Mouse (Mus musculus) A20 (cell line): Measurements from ENCODE around the gene Xpo5.
A peak's percentile ranks its signal among the peaks of the same experiment; 100 is the strongest.

Experiments
- DNase-seq: peaks from one replicate; pipeline ENCODE4 v3.0.0-alpha.2; 2011; ENCODE audit warnings: low read depth, low spot score

The Xpo5 gene

DNA sequence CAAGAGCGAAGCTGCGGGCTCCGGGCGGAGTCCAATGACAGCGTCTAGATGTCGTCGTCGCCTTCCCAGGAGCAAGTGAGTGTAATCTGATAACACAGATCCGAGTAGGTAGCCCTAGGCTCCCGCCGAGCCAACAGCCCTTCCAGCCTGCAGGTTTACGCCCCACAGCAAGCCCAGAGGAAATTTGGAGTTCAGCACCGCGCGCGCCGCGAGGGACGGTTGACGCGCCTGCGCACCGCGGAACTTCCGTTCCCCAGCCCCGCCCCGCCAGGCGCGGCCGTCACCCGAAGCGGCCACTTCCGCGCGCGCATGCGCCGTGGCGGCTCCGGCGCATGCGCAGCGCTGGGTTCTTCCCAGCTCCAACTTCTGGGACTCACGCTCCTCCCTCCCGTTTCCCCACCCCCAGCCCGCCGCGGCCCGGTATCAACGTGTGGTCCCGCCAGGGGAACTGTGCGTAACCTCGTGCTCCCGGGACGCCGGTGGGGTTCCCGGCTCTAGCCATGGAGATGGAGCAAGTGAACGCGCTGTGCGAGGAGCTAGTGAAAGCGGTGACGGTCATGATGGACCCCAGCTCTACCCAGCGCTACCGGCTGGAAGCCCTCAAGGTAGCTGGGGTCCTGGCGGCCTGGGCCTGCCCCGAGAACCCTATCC, at the start of gene Xpo5, which contains the start of gene Polh:
Gene Xpo5, plus strand, starts transcription at position 362 of the 651 bp plus-strand sequence.
Gene Polh, minus strand, starts transcription at position 225 of the 651 bp plus-strand sequence.
- peak; percentile 96 for DNase-seq

DNA sequence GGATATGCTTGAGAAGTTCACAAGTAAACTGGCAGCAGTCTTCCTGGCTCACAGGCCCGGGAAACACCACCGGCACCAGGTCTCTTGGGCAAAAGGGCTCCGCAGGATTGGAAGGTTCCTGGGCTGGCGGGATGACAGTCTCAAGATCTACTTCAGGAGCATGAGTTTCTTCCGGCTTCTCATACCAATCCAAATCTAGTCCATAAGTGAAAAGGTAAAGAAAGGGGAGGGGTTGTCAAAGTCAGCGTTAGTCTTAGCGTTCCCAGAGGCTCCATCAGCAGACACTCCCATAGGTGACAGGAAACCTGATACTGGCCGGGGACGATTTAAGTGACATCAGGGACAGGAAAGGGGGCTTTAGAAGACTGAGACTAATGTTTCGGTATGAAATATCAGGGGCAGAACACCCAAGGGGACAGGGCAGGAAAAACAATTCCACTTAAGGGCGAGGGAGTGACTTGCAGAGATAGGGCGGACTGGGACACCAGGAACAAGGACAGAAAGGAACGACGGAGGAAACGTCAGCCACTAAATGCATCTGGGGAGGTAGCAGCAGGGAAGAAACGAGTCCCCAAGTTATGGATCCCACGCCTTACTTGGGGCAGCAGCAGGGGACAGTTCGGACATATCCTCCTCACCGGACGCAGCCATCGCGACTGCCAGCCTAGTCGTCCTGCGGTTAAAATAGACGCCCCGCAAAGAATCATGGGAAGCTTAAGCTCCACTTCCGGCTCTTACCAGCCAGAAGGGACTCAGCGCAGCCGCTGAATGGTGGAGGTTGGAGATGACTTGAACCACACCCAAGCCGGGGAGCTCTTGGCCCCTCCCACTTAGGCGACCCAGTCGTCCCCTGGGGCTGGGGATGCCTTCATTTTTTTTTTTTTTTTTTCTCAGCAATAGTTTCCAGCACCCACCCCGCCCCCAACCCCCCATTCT, 49.5 kb upstream of the Xpo5 start, which contains the start of gene Mad2l1bp:
Gene Mad2l1bp, minus strand, starts transcription at position 707 of the 936 bp plus-strand sequence.
- DNase-seq, result peak; percentile 97

DNA sequence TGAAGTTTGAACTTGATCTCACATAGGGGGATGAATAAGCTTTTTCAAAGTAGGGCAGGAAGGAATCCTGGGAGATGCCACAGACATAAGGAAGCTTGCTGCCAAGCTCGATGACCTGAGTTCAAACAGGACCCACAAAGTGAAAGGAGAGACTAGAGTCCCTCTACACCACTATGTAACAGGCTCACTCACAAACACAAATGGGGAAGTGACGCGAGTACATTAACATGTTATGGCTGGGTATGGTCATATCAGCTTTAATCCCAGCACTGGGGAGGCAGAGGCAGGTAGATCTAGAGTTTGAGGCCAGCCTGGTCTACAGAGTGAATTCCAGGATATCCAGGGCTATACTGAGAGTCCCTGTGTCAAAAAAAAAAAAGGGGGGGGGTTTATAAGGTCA, 48.2 kb upstream of the Xpo5 start:
- no peak for DNase-seq

DNA sequence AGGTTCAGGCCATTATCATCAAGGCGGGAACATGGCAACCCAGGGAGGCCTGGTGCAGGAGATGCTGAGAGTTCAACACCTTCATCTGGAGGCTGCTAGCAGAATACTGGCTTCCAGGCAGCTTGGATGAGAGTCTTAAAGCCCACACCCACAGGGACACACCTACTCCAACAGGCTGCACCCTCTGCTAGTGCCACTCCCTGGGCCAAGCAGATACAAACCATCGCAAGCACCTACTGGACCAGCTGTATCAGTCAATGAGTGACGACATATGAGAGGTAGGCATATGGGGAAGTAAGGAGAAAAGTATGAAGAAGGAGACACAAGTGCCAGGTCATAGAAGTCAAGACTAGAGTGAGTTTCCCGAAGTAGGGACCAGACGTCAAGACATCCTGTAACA, 45.9 kb upstream of the Xpo5 start:
- DNase-seq, result no peak

DNA sequence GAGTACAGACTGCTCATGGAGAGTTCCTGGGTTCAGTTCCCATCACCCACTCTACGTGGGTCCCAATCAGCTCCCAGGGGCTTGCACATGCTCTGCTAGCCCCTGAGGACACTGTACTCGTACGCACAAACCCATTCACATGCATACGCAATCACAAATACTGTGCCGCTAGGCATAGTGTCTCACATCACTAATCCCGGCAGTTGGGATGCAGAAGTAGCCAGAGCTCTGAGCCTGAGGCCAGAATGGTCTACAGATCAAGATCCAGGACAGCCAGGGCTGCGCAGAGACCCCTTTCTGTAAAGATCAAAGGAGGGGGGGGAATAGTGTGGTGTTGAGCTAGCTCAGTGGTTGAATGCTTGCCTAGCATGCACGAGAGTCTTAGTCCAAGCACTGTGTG, 45.5 kb upstream of the Xpo5 start:
- DNase-seq, result no peak

DNA sequence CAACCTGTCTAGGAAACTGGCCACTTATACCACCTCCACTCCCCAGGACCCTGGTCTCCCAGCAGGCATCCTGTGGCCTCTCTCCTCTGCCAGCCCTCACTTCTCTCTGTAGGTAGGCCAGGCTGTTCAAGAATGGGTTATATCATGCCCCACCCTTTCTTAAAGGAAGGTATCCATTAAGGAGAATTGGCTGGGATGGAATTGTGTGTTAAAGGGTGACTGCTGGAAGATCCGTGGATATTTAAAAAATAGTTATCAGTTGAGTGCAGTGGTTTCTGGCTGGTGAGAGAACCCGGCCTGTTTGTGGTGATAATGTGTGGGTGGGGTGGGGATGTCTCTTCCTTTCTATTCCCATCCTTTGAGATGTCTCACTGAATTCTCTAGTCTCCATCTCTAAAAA, 43.3 kb upstream of the Xpo5 start:
- DNase-seq, result no peak

DNA sequence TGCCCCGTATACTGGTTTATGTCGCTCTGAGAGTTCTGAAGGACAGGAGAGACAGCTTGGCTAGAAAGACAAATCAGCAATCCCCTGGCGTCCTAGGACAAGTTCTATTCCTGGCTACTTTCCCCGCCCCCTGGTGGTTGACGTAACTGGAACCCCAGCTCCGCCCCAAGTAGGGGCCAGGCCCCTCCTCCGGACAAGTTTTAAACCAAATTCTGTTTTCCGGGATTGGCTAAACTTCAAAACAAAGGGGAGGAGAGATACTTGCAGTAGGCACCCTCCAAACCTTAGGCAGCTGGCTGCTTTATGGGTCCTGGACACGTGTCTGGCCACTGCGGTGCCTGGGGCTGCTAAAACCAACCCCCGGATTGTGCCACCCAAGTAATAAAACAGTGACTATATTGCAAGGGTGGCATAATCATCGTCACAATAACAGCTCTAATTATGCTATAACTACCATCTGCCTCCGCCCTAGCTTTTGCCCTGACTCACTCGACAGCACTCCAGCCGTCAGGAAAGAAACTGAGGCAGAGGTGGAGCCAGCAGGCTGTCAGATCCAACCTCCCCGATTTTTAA, 42.4 kb upstream of the Xpo5 start:
- peak; percentile 94 for DNase-seq

DNA sequence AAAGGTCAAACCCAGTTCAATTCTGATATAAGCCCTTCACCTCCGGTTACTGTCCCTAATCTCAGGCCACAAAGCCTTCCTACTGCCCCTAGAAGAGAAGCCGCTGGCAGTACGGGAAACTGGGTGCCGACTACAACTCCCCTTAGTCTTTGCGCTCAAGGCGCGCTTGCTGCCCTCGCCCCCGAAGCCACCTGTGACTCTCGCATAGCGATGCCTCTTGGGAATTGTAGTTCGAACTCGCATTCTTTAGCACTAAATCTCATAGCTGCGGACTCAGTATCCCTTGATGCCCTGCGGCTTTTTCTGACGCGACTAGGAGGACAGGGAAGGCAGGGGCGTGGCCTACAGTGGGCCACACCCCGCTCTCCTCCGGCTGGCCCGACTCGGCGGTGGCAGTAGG, 41.9 kb upstream of the Xpo5 start, which contains the start of gene Gtpbp2:
Gene Gtpbp2, plus strand, starts transcription at position 347 of the 400 bp plus-strand sequence.
- peak; percentile 99 for DNase-seq

DNA sequence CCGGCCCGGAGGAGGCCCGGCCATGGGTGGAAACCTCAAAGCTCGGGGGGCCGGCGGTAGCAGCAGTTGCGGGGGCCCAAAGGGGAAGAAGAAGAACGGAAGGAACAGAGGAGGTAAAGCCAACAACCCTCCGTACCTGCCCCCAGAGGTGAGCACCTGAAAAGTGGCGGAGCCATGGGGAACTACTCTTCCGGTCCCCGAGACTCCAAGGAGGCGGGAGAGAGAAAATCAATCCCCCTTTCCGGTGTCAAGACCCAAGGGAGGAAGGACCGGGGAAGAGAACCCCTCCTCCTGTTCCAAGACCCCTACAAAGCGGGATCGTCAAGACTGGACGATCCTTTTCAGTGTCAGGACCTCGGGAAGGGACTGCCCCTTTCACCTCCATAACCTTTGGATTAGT, 41.4 kb upstream of the Xpo5 start:
- no peak for DNase-seq

DNA sequence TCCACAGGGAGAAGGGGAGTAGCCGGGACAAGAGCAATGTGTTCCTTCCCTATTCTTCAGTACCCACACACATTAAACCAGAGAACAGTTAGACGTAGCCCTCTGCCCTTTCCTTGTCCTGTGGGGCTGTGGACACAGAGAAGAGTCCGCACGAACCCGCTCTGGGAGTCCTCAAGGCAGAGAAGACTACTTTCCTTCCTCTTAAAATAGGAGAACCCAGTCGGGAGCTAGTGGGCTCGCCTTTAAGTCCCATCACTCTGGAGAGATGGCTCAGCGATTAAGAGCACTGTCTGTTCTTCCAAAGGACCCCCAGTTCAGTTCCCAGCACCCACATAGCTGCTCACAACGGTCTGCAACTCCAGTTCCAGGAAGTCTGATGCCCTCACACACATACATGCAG, 40.9 kb upstream of the Xpo5 start:
- peak; percentile 22 for DNase-seq

DNA sequence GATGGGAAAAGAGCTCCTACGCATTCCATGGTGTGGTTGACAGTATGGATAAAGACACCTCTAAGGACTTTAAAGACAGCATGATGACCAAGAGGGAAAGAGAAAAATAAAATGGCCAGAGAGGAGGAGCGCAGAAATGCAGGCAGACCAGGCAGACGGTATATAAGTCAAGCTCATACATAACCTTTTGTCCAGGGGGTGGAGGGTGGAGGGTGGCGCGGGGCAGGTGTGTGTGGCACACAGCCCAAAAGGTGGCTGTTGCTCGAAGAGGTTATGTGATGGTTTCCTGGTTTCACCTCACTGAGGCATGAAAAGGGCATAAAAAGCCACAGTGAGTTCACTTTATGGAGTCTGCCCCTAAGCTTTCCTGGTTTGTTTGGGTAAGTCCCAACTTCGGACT, 40.0 kb upstream of the Xpo5 start:
- DNase-seq, result no peak

DNA sequence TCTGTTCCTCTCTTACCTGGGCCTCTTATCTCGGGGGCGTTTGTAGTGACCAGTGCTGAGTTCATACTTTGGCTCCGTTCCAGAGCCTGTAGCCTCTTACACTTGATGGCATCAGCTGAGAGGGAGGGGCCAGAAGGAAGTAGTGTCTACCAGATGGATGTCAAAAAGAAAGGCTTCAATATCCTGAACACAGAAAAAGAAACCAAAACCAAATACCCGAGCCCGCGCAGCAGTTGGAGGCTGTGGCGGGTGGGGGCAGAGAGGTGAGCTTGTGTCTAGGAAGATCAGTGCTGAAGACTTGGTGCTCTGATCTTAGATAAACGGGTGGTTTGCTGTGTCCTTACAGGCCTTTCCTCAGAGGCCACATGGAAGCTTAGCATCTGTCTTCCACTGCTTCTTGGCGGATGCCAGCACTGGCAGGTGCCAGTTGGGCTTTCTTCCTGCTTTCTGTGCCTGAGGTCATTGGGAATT, 39.6 kb upstream of the Xpo5 start:
- DNase-seq, result peak; percentile 81

DNA sequence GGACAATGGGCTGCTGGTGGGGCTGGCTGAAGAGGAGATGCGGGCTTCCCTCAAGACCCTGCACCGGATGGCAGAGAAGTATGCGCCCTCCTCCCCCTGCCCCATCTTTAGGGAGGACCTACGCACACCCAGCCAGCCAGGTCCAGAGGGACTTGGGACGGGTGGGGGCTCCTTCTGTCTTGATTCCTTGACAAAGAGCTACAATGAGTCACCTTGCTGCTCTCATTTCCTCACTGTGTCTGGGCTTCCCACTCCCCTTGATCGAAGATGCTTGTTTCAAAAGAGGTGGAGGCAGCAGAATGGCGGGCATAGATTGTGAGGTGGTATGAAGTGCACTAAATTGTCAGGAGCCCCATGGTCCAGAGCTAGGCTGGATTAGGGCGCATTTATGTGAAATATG, 38.3 kb upstream of the Xpo5 start:
- no peak for DNase-seq

DNA sequence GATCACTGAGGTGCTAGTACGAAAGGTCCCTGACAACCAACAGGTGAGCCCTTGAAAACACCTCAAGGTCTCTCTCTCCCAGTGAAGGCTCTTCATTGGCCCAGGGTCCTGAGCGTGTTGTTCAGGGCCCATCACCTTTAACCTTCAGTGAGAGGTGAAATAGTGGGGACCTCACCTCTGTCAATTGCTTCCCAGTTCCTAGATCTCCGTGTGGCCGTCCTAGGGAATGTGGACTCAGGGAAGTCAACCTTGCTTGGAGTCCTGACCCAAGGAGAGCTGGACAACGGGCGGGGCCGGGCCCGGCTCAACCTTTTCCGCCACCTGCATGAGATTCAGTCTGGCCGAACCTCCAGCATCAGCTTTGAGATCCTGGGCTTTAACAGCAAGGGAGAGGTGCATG, 37.8 kb upstream of the Xpo5 start:
- no peak for DNase-seq

DNA sequence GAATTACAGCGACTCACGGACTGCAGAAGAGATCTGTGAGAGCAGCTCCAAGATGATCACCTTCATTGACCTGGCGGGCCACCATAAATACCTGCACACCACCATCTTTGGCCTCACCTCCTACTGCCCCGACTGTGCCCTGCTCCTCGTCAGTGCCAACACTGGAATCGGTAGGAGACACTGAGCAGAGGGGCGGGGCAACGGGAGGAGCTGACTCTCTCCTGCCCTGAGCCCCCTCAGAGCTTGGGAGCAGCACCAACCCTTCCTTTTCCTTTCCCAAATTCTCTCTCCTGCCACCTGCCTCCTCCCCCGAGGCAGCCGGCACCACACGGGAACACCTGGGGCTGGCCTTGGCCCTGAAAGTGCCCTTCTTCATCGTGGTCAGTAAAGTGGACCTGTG, 37.1 kb upstream of the Xpo5 start:
- DNase-seq, result no peak

DNA sequence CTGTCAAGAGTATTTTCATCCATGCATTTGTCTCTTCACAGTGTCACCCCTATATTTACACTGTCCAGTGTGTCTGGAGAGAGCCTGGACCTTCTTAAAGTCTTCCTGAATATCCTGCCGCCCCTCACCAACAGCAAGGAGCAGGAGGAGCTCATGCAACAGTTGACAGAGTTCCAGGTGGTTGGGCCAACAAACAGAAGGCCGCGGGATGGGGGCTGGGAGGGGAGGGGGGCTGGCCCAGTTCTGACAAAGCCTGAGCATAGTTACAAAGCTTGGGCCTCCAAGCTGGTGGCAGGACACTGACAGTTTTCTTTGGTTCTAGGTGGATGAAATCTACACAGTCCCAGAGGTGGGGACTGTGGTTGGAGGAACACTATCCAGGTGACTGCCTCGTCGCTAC, 36.3 kb upstream of the Xpo5 start:
- no peak for DNase-seq

DNA sequence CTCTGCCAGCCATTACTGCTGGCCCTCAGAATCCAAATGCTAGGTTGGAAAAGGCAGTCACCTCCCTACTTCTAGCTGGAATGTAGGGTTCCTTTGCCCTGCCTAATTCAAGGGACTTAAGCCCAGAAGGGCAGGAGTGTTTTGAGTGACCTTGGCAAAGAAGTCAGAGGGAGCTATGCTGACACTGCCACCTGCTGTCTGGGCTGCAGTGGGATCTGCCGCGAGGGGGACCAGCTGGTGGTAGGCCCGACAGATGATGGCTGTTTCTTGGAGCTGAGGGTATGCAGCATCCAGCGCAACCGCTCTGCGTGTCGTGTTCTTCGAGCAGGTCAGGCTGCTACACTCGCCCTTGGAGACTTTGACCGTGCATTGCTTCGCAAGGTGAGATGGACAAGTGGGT, 35.6 kb upstream of the Xpo5 start:
- peak; percentile 24 for DNase-seq

DNA sequence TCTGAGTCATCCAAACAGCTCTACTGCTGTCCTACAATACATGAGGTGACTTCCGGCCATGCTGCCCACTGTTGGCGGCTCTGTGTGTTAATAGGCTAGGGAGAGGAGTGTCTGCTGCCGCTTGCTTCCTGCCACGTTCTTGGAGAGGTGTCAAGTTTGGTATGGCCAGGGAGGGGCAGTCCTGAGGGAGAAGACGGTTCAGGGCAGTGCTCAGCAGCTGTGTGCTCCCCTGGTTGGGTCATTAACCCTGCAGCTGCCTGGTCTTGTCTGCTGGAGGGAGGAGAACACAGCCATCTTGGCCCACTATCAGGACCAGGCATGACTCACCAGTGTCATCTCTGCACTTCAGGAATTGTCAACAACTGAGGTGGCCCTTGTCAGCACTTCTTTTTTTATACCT, 34.3 kb upstream of the Xpo5 start:
- DNase-seq, result no peak

DNA sequence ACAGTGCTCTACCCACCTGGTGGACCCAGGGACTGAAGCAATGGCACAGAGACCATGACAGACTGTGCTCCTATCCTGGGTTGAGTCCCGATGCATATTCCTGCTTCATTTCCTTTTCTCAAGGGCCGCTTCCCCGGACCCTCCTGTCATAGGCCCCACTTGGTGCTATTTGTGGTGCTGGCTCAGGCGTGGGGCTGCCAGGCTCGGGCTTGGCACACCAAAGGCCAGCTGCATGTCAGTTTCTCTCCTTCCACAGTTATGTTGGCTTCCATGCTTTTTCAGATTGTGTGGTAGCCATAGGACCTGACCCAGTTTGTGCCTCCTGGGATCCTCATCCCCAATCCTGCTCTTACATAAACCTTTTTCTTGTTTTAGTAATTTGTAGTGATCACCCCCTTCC, 33.8 kb upstream of the Xpo5 start:
- DNase-seq, result no peak

DNA sequence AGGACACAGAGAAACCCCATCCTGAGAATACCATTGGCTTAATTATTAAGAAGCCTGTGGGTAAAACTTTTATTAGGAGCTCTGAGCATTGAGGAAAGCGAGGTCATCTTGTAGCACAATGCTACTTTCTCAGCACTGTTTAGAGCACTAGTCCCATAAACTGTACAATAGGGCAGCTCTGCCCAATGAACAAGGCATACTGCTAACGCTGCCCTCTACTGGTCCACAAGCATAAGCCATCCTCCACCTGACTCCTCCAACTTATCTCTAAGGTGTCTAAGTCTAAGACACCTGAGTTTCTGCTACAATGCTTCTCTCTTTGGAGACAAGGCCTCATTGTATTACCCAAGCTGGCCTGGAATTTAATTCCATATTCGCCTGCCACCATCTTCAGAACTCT, 32.0 kb upstream of the Xpo5 start:
- DNase-seq, result peak; percentile 55

DNA sequence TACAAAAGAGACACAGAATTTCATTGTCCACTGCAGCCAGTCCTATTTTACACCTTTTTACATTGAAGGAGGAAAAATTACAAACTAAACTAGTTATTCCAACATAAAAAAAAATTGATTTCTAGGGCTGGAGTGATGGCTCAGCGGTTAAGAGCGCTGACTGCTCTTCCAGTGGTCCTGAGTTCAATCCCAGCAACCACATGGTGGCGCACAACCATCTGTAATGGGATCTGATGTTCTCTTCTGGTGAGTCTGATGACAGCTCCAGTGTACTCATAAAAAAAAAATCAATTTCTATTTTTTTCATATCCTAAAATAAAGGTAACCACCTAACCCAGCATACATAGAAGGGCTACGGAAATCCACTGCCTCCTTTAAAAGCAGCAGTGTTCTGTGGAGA, 20.3 kb upstream of the Xpo5 start:
- DNase-seq, result no peak

DNA sequence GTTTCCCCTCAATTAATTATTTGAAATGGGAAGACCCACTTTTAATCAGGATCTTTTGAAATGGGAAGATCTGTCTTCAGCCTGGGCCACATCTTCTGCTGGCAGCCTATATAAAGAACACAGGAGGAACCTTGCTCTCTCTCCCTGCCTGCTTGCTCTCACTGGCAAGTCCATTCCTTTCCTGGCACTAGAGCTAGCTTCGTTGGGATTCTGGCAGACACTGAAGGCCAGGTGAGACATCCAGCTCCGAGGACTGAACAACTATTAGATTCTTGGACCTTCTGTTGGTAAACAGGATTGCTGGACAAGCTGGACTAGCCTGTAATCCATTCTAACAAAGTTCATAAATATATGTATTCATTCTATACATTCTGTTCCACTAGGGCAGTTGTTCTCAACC, 13.8 kb upstream of the Xpo5 start:
- DNase-seq, result no peak
